Mouse (Mus musculus) layer of hippocampus, postnatal 14 days (tissue): ENCODE data around the gene 3110018I06Rik. TPM values are rescaled to one million over a fixed set of nuclear protein-coding genes. Genes with fewer than 3 reads are reported as not detected.
A peak's percentile ranks its signal among the peaks of the same experiment; 100 is the strongest.

Source experiments
- DNase-seq, 2 experiments: peaks; one replicate each; pipeline ENCODE4 v3.0.0; 2021 to 2022; ENCODE audit warnings: low spot score in 2 of 2, mixed read lengths in 1 of 2
- long read RNA-seq, 2 experiments: library from polyadenylated mRNA; stranded (forward); transcript quantifications; one replicate each; pipeline ENCODE4 v2.0.0; 2021
- total RNA-seq, 2 experiments: library from RNA; stranded (reverse); gene quantifications; 2 replicates each; pipeline ENCODE4 v1.2.3; 2021

The 3110018I06Rik gene
- not detected for total RNA-seq
- long read RNA-seq, experiment 1 = 0 reads
- long read RNA-seq, experiment 2 = 0 reads

DNA sequence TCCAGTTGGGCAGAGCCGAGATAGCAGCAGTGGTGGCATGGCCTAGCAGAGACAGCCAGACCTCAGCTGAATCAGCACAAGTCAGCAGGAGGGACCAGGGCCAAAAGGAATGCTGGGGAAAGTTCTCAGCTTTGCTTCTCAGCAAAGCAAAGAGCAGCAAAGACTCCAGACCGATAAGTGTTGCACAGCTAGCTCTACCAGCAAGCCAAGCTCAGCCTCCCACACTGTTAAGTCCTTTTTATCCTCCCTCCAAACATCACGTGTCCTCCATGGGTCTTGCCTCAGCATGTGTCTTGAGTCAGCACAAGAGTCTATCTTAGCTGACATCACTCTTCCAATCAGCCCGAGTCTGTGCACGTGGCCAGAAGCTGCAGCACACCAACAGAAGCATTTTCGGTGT lies at the start of gene 3110018I06Rik:
3110018I06Rik (plus strand) TSS at position 262 of the 400 bp plus-strand sequence.
- DNase-seq = no peak

DNA sequence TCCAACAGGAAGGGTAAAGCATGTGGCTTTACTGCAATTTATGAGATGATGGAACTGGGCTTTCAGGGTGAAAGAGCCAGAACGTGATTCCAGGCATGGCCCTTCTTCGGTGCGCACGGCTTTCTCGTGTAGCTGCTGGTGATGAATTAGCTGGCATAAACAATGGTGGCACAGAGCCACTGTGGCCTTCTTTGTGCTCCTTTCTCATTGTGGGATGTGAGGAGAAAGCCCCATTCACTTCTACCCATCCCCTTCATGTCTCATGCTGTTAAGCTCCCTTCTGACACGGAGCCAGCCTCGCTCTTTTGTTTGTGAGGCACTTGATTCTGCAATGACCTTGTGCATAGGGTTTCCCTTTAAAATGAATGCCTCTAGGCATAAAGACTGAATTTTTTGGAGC lies 43.8 kb upstream of the 3110018I06Rik start:
- no peak for DNase-seq

DNA sequence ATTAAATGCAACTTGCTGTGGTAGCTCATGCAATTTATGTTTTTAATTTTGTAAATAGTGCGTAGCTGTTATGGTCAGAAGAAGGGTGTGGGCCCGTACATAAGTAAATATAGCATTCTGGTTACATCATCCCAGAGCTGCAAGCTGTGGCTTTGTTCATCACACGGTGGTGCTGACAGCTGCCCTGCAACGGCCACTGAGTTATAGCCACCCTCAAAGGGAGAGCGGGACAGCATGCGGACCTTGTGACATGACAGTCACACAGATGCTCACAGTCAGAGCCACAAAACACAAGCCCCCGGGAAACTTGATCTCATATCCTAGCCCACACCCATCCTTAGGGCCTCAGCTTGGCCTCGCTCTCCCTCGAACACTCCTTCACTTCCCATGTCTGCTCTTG lies 30.6 kb upstream of the 3110018I06Rik start:
- no peak for DNase-seq

GRCm38 (mm10) chr12:107464731-107465130 lies 23.7 kb upstream of the 3110018I06Rik start:
- DNase-seq = no peak

DNA sequence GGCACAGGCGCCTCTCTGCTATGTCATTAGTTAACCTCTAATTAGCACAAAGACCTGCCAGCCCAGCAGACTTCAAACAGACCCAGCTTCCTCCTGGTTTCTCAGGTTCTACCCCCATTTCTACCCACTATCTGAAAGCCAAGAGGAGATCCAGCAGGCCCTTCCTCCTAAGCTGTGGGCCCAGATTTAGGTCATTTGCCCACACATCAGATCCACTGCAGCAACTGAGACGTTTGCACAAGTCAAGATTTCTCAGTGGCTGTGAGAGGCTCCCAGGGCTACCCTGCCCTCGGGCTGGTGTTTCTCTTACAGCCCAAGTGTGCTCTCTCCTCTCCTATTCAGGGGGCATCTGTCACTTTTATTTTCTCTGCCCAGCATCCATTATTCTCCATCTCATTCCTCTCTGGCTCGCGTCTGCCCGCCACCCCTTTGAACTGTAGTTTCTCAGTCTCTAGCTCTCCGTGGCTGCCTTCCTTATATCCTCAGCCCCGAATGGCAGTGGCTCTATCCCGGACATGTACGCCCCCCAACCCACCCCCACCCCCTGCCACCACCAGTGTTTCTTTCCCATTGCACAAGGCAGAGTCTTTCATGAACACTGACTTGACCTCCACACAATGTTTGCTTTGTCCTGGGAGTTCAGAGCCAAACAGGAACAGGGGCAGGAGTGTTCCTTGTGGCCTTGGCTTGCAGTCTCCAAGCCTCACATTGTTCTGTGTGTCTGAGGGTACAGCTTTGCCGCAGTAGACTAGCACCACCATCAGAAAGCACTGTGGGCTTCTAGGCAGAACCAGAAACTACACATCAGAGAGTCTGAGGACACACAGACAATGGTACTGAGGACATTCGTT lies 11.8 kb upstream of the 3110018I06Rik start:
- DNase-seq = peak in 1 of 2 experiments; percentile 15

DNA sequence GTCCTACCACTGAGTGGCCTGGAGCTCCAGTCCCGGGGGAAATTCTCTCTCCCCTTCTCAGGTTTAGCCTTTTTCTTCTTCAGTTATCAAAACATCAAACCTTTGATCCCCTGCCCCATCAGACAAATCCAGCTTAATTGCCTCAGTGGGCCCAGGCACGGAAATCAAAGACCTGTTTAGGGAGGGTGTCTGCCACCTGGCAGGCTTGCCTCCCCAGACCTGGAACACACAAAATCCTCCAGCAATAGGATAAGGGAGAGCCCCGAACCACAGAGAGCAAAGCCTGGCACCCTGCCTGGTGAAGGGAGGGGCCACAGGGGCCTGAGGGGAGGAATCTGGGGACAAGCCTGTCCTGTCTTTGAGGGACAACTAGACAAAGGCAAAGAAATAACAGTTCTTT lies 9.1 kb upstream of the 3110018I06Rik start:
- no peak for DNase-seq

DNA sequence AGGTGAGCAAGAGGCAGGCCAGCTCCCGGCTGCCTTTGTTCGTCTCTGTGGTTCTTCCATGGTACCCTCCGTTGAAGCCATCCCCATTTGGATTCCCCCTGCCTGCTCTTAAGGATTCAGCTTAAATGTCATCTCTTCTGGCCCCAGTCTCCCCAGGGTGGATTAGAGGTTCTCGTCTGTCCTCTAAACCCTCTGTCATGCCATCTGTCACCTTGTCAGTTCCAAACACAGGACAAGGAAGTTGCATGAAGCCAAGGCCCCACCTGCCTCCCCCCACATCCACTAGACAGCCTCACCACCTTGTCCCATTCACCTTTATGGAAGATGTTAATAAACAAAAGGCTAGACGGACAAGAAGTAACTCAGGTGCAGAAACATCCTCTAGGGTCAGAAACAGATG lies 5.4 kb upstream of the 3110018I06Rik start:
- no peak for DNase-seq

DNA sequence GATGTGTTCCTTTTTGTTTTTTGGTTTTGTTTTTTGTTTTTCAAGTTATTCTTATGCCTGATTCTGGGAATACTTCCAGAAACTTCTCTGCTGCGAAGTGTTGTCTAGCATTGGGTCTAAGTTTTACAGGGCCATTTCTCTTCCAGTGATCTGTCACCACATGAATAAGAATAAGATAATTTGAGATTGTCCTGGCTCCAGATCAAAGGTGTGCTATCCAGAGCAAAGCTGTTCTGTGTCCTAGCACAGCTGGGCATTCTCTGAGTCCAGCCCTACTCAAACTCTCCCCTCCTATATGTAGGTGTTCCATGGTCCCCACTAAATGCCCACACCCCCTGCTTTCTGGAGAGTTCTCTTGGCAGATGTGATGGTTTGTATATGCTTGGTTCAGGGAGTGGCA lies 2.9 kb downstream of the 3110018I06Rik start:
- DNase-seq = no peak

- no peak for DNase-seq
Observed at GRCm38 (mm10) chr12:107496924-107497323, 8.5 kb downstream of the 3110018I06Rik start.

- DNase-seq = no peak
Observed at GRCm38 (mm10) chr12:107509661-107510237, 21.3 kb downstream of the 3110018I06Rik start.

GRCm38 (mm10) chr12:107511112-107511511 lies 22.7 kb downstream of the 3110018I06Rik start:
- DNase-seq = no peak

DNA sequence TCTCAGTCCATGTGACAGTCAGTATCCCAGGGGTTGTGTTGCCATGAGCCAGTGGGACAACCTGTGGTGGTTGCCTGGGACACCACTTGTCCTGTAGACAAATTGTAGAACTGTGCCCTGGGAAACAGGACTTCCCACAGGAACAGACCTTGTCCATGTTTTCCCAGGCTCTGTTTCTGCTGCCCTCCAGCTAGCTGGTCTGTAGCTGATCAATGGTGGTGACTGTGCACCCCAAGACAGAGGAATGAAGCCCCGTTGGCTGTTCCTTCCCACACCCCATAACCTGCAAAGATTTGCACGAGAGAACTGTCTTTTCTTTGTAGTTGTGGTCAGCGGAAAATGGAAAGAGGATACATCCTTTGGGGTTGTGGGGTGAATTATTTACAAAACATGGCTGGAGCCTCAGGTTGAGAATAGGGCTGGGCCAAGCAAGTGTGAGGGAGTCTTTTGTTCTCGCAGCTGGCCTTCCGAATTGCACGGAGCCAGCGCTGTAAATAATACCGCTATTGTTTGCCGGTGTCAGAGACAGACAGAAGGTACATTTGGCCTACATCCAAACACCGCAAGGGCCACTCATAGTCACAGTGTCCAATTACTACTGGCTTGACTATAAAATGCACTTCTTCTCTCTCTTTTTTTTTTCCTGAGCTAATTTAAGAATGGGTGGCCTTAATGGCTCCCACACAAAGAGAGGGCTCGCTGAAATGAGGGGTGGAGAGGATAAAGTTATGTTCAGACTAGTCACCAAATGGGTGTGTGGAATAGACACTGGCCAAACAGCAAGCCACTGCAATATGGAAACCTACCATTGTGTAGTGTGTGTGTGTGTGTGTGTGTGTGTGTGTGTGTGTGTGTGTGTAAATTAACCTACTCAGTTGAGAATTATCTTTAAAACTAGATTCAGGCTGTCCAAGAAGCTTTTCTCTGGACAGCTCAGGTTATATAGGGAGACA lies 28.1 kb downstream of the 3110018I06Rik start:
- peak; percentile 3 to 10 for DNase-seq

DNA sequence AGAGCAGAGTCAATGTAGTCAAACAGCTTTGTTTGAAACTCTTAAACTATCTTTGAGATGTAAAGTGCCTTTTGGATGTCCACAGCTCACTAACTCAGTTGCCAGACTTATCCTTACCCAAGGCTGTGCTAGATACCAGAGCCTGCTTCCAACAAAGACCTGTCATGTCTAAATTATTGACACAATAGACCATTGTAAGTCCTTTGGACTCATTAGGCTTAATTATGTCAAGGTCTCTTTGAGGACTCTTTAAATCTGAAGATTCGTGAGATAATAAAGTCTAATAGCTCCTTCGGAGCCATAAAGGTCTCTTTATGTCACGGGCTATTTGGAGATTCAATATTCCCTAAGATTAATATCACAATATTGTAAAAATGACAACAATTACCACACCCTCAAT lies 32.5 kb downstream of the 3110018I06Rik start:
- no peak for DNase-seq

GRCm38 (mm10) chr12:107528346-107528880 lies 40.0 kb downstream of the 3110018I06Rik start:
- no peak for DNase-seq

DNA sequence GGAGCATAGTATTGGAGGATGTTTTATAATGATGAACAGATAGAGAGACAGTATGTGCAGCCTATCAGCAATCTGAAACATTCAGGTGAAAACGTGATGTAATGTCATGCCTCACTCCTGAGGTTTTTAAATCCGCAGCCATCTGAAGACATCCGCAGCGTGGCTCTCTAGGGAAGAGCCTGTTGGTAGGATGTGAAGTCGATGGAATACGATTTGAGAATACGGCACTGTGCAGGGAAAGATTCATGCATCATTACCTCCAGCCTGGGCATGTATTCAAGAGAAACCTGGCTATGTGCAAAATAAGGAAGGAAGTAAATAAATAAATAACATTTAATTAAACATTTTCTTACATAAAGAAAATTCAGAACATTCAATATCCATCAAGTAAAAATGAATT lies 44.4 kb downstream of the 3110018I06Rik start:
- DNase-seq = no peak
